Mouse (Mus musculus) liver, postnatal 0 days (tissue): Measurements from ENCODE around the gene Med24.

Experiments
- CTCF ChIP-seq: sonication (generic); IDR thresholded peaks from 2 replicates; pipeline ENCODE4 v1.5.1; 2016; ENCODE audit warnings: antibody characterized with exemption, low read depth
- EP300 ChIP-seq: IDR thresholded peaks from 2 replicates; pipeline ENCODE4 v1.6.1; 2016; ENCODE audit warnings: antibody characterized with exemption, low read depth, mild to moderate bottlenecking

DNA sequence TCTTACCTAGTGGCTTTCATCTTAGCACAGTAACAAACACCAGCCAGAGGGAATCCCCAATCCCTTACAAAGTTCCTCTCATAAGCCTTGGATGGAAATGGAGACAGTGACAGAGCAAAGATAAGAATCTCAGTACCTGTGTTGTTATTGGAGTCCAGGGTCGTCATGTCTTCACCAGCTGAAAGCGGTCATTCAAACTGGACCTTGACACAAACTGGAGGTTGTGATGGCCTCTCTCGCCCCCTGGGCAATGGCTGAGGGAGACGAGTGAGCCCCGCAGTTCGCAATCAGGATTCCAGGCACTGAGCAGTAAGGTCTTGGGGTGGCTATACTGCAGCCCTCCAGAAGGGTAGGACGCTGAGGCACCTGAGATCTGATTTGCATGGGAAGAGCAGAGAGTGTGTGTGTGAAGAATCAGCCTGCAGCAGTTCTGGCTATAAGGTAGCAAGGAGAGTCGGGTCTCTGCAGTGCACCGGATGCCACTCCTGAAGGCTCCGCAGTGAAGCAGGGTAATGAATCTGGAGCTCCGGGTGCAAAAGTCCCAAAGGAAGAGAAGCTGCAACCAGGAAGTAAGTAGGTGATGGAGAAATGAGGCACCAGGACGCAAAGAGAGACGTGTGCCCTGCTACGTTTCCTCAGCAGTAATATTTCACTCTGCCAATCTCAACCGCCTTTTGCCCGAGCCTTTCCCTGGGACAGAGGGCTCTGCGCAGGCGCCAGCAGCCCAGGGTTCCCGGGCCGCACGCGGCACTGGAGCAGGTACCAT, 45.5 kb upstream of the Med24 start, which contains the start of gene Nr1d1:
- TF ChIP-seq EP300 (no peak), CTCF (no peak)
